Mouse (Mus musculus) neural tube, embryonic 12.5 days (tissue): ENCODE measurements around the gene Rnase1. TPM values are rescaled to one million over a fixed set of nuclear protein-coding genes. Genes with fewer than 3 reads are reported as not detected.

Experiments
- ATAC-seq: fragments of 200-750 bp; cut with Nextera tagmentation; 2 replicates; pipeline ENCODE4 v1.8.0; 2017; ENCODE audit warnings: low read depth, mild to moderate bottlenecking, moderate TSS enrichment, moderate library complexity; ENCODE audit not compliant: low FRiP score
- H3K27ac ChIP-seq: fragments of 300-500 bp; sonication (generic); 2 replicates; pipeline ENCODE4 v1.5.1; 2016
- H3K27me3 ChIP-seq: fragments of 300-500 bp; sonication (generic); replicated peaks from 2 replicates; pipeline ENCODE4 v1.6.1; 2016; ENCODE audit warnings: mild to moderate bottlenecking
- H3K36me3 ChIP-seq: fragments of 300-500 bp; sonication (generic); 2 replicates; pipeline ENCODE4 v1.6.1; 2016; ENCODE audit warnings: mild to moderate bottlenecking
- H3K4me1 ChIP-seq: fragments of 300-500 bp; sonication (generic); 2 replicates; pipeline ENCODE4 v1.6.1; 2016
- H3K4me2 ChIP-seq: fragments of 300-500 bp; sonication (generic); replicated peaks from 2 replicates; pipeline ENCODE4 v1.6.1; 2016; ENCODE audit warnings: mild to moderate bottlenecking
- H3K4me3 ChIP-seq: fragments of 300-500 bp; sonication (generic); 2 replicates; pipeline ENCODE4 v1.5.1; 2016
- H3K9ac ChIP-seq: fragments of 300-500 bp; sonication (generic); 2 replicates; pipeline ENCODE4 v1.6.1; 2016; ENCODE audit warnings: mild to moderate bottlenecking
- H3K9me3 ChIP-seq: fragments of 300-500 bp; sonication (generic); 2 replicates; pipeline ENCODE4 v1.6.1; 2016; ENCODE audit warnings: mild to moderate bottlenecking
- WGBS: fragments of 180-500 bp; shearing (Covaris S2); methylation state at CpG from one replicate; pipeline ENCODE4 v1.1.7; 2016; 5-methylcytosine and 5-hydroxymethylcytosine counted together
- polyA plus RNA-seq: library from polyadenylated mRNA; unstranded; fragments of >200 nt; fragmentation: Nextera tagmentation; extraction: Ambion mirVana; gene quantifications from 2 replicates; pipeline ENCODE4 v1.2.1, GENCODE M21; 2016

Rnase1 gene
- polyA plus RNA-seq, 1 experiment from 2014 or later, result 0.39 TPM

- no peaks in the 10 kb centered on the region for H3K36me3 ChIP-seq
- no peaks in the 10 kb centered on the region for H3K4me1 ChIP-seq
- no peaks in the 10 kb centered on the region for H3K9me3 ChIP-seq
- H3K4me2 ChIP-seq, result no peak overlapping the region
- H3K27ac ChIP-seq, result no peak overlapping the region
- no peak for ATAC-seq
- 95% methylated on average over 4 of the region's 4 CpGs for WGBS
- H3K9ac ChIP-seq, result no peak overlapping the region
- H3K27me3 ChIP-seq, result no peaks in the 10 kb centered on the region
- H3K4me3 ChIP-seq, result no peak overlapping the region
These were observed 14.2 kb downstream of the Rnase1 start for GRCm38 (mm10) chr14:51132372-51132771.

GRCm38 (mm10) chr14:51131086-51131815 lies 15.3 kb downstream of the Rnase1 start:
- Histone ChIP-seq H3K4me1 (no peaks in the 10 kb centered on the region), H3K4me3 (no peak overlapping the region), H3K27ac (no peak overlapping the region), H3K36me3 (no peaks in the 10 kb centered on the region), H3K27me3 (no peaks in the 10 kb centered on the region), H3K9me3 (no peaks in the 10 kb centered on the region), H3K9ac (no peak overlapping the region), H3K4me2 (no peak overlapping the region)
- WGBS, result 82% methylated on average over 7 of the region's 7 CpGs
- no peak for ATAC-seq

- H3K27ac ChIP-seq, result no peak overlapping the region
- 95% methylated on average over 9 of the region's 9 CpGs for WGBS
These were observed 16.2 kb downstream of the Rnase1 start for GRCm38 (mm10) chr14:51130315-51130940.

GRCm38 (mm10) chr14:51129624-51129975 lies 17.0 kb downstream of the Rnase1 start:
- 78% methylated on average over 4 of the region's 4 CpGs for whole genome bisulfite sequencing
- no peak for ATAC-seq

More at GRCm38 (mm10) chr14:51130315-51130940, 16.2 kb downstream of the Rnase1 start:
- Histone ChIP-seq H3K4me3 (no peak overlapping the region), H3K27me3 (no peaks in the 10 kb centered on the region), H3K36me3 (no peaks in the 10 kb centered on the region), H3K9me3 (no peaks in the 10 kb centered on the region), H3K4me1 (no peaks in the 10 kb centered on the region), H3K9ac (no peak overlapping the region), H3K4me2 (no peak overlapping the region)
- no peak for ATAC-seq

GRCm38 (mm10) chr14:51128775-51129623 lies 17.6 kb downstream of the Rnase1 start:
- Histone ChIP-seq H3K4me1 (no peaks in the 10 kb centered on the region), H3K9me3 (no peaks in the 10 kb centered on the region), H3K9ac (no peak overlapping the region), H3K27me3 (no peaks in the 10 kb centered on the region), H3K27ac (no peak overlapping the region), H3K4me2 (no peak overlapping the region), H3K36me3 (no peaks in the 10 kb centered on the region), H3K4me3 (no peak overlapping the region)
- no peak for ATAC-seq
- WGBS, result 90% methylated on average over 9 of the region's 9 CpGs

More at GRCm38 (mm10) chr14:51129624-51129975, 17.0 kb downstream of the Rnase1 start:
- H3K4me3 ChIP-seq, result no peak overlapping the region
- no peaks in the 10 kb centered on the region for H3K4me1 ChIP-seq
- H3K36me3 ChIP-seq, result no peaks in the 10 kb centered on the region
- H3K4me2 ChIP-seq, result no peak overlapping the region
- H3K9ac ChIP-seq, result no peak overlapping the region
- no peaks in the 10 kb centered on the region for H3K27me3 ChIP-seq
- no peak overlapping the region for H3K27ac ChIP-seq
- no peaks in the 10 kb centered on the region for H3K9me3 ChIP-seq

GRCm38 (mm10) chr14:51127648-51128258 lies 18.8 kb downstream of the Rnase1 start:
- no peaks in the 10 kb centered on the region for H3K4me1 ChIP-seq
- no peaks in the 10 kb centered on the region for H3K36me3 ChIP-seq
- no peak for ATAC-seq
- H3K27me3 ChIP-seq, result no peaks in the 10 kb centered on the region
- H3K9me3 ChIP-seq, result no peaks in the 10 kb centered on the region
- no peak overlapping the region for H3K9ac ChIP-seq
- WGBS, result 75% methylated on average over 2 of the region's 2 CpGs
- H3K4me3 ChIP-seq, result no peak overlapping the region
- H3K4me2 ChIP-seq, result no peak overlapping the region
- no peak overlapping the region for H3K27ac ChIP-seq

GRCm38 (mm10) chr14:51125684-51126083 lies 20.9 kb downstream of the Rnase1 start:
- Histone ChIP-seq H3K9ac (no peak overlapping the region), H3K4me2 (no peak overlapping the region), H3K4me3 (no peak overlapping the region), H3K4me1 (no peaks in the 10 kb centered on the region), H3K36me3 (no peaks in the 10 kb centered on the region), H3K27me3 (no peaks in the 10 kb centered on the region), H3K27ac (no peak overlapping the region), H3K9me3 (no peaks in the 10 kb centered on the region)
- 83% methylated on average over 6 of the region's 6 CpGs for WGBS
- ATAC-seq, result no peak

GRCm38 (mm10) chr14:51113916-51114560 lies 32.5 kb downstream of the Rnase1 start, which contains the start of gene Eddm3b:
TSS of gene Eddm3b (plus strand) at chr14:51114426.
- no peaks in the 10 kb centered on the region for H3K4me1 ChIP-seq
- no peaks in the 10 kb centered on the region for H3K27me3 ChIP-seq
- WGBS, result 56% methylated on average over 12 of the region's 12 CpGs
- no peaks in the 10 kb centered on the region for H3K36me3 ChIP-seq
- no peak within 1 kb of the TSS for H3K4me3 ChIP-seq
- no peak within 1 kb of the TSS for H3K27ac ChIP-seq
- H3K4me2 ChIP-seq, result no peak within 1 kb of the TSS
- no peaks in the 10 kb centered on the region; the same call in 1 of the 2 replicates for H3K9me3 ChIP-seq
- H3K9ac ChIP-seq, result no peak within 1 kb of the TSS
- no peak for ATAC-seq

- 41% methylated on average over 9 of the region's 9 CpGs for WGBS
- no peak overlapping the region for H3K9ac ChIP-seq
- no peak overlapping the region for H3K27ac ChIP-seq
- no peaks in the 10 kb centered on the region; the same call in 1 of the 2 replicates for H3K9me3 ChIP-seq
- no peaks in the 10 kb centered on the region for H3K4me1 ChIP-seq
- H3K4me2 ChIP-seq, result no peak overlapping the region
- no peak for ATAC-seq
- no peaks in the 10 kb centered on the region for H3K27me3 ChIP-seq
- H3K4me3 ChIP-seq, result no peak overlapping the region
- no peaks in the 10 kb centered on the region for H3K36me3 ChIP-seq
These were observed 33.1 kb downstream of the Rnase1 start for GRCm38 (mm10) chr14:51113476-51113875.

GRCm38 (mm10) chr14:51111966-51112365 lies 34.6 kb downstream of the Rnase1 start:
- H3K4me1 ChIP-seq, result no peaks in the 10 kb centered on the region
- no peak for ATAC-seq
- no peaks in the 10 kb centered on the region; the same call in 1 of the 2 replicates for H3K9me3 ChIP-seq
- no peak overlapping the region for H3K27ac ChIP-seq
- no peak overlapping the region for H3K9ac ChIP-seq
- no peaks in the 10 kb centered on the region for H3K36me3 ChIP-seq
- no peak overlapping the region for H3K4me3 ChIP-seq
- 83% methylated on average over 3 of the region's 3 CpGs for WGBS
- no peak overlapping the region for H3K4me2 ChIP-seq
- no peaks in the 10 kb centered on the region for H3K27me3 ChIP-seq

GRCm38 (mm10) chr14:51106449-51106967 lies 40.1 kb downstream of the Rnase1 start:
- Histone ChIP-seq H3K4me3 (no peak overlapping the region), H3K9me3 (no peaks in the 10 kb centered on the region; the same call in 1 of the 2 replicates), H3K27me3 (no peaks in the 10 kb centered on the region), H3K4me2 (no peak overlapping the region), H3K4me1 (no peaks in the 10 kb centered on the region), H3K9ac (no peak overlapping the region), H3K36me3 (no peaks in the 10 kb centered on the region), H3K27ac (no peak overlapping the region)
- ATAC-seq, result no peak
